Mouse (Mus musculus): ENCODE measurements around the gene Ifnab.
A peak's percentile ranks its signal among the peaks of the same experiment; 100 is the strongest.

Gene Ifnab

GRCm38 (mm10) chr4:88691259-88691658 lies at the start of gene Ifnab:
Gene Ifnab (minus strand): TSS chr4:88691359.
- DNase-seq (ENCODE audit: extremely low read depth, low read depth, low spot score) = no peak

- no peak for DNase-seq (ENCODE audit: extremely low read depth, low read depth, low spot score)
These were observed 47.9 kb upstream of the Ifnab start for GRCm38 (mm10) chr4:88739036-88739435.

DNA sequence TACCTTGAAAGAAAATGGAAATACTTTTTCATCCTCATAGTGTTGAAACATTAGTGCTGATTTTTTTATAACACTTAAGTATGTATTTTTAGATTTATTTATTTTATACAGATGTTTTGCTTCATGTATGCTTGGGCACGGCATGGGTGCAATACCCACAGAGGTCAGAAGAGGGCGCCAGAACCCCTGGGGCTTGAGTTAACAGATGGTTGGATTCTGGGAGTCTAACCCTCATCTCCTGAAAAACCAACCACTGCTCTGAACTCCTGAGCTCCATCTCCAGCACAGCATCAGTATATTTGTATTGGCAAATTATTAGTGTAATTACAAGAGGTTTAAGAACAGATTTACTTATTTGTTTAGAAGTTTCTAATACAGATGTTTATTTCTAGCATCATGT lies 47.3 kb upstream of the Ifnab start:
- no peak for DNase-seq (ENCODE audit: extremely low read depth, low read depth, low spot score)

DNA sequence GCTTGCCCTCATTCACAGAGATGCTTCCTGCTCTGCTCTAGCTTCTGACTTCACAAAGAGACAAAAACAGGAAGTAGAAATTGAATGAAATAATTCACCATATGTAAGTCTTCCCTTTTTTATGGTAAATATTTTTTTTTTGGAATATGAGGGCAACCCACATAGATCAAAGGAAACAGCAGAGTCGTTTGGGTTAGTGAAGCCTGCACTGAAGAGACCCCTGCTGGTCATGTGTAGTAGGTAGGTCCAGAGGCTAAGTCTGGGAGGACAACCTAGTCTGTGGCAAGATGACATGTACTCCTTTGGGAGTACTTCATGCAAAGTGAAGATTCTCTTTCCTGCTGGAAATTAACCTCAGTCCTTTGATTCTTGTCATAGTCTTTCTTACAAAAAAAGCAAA lies 36.2 kb upstream of the Ifnab start:
- no peak for DNase-seq (ENCODE audit: extremely low read depth, low read depth, low spot score)

- DNase-seq (ENCODE audit: extremely low read depth, low read depth, low spot score) = no peak
These were observed 35.6 kb upstream of the Ifnab start for GRCm38 (mm10) chr4:88726727-88727126.

GRCm38 (mm10) chr4:88723497-88724090 lies 32.4 kb upstream of the Ifnab start:
- DNase-seq (ENCODE audit: extremely low read depth, low read depth, low spot score) = no peak

DNA sequence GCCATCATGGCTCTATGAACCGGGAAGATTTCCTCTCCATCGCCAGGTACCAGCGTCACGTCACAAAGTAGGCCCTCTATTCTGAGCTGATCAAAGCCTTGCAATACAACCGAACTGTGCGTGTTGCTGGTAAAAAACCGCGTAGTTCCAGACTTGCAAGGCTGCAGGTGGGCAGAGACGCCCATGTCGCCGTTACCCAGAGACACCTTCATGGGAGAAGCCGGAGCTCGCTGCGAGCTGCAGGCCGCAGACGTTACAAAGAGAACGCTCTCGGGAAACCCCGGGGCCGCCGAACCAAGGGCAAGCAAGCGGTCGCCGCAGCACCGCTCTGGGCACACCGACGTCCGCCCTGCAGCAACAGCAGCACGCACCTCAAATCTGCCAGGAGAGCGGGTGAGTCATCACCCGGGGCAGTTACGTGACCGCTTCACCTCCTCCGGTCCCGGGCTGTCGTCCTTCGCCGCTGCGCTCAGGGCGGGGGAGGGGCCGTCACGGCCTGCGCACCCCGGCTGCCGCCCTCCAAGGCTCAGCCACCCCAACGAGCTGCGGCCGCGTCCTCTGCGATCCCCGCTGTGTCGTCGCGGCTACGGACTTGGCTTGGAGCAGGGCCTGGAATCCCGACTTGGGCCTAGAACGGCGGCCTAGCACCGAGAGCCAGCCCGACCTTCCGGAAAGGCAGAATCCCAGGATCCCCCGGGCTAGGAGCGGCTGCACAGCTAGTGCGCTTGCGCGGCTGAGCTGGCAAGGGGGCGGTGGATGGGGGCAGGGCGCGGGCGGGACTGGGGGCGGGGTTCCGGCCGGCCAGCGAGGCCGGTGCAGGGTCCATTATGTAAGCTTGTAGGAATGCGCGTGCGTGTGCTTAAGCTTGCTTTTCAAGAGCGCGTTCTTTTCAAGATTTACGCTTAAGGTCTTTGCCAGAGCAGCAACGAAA lies 30.9 kb upstream of the Ifnab start, which contains the start of the genes Gm26566 and Klhl9:
Gene Gm26566, plus strand, starts transcription at position 15 of the 931 bp plus-strand sequence.
Gene Klhl9, minus strand, starts transcription at position 675 of the 931 bp plus-strand sequence.
- peak; percentile 43 for DNase-seq (ENCODE audit: extremely low read depth, low read depth, low spot score)

- no peak for DNase-seq (ENCODE audit: extremely low read depth, low read depth, low spot score)
These were observed 27.6 kb upstream of the Ifnab start for GRCm38 (mm10) chr4:88718715-88719114.

GRCm38 (mm10) chr4:88715059-88715458 lies 23.9 kb upstream of the Ifnab start:
- DNase-seq (ENCODE audit: extremely low read depth, low read depth, low spot score) = peak; percentile 55

DNA sequence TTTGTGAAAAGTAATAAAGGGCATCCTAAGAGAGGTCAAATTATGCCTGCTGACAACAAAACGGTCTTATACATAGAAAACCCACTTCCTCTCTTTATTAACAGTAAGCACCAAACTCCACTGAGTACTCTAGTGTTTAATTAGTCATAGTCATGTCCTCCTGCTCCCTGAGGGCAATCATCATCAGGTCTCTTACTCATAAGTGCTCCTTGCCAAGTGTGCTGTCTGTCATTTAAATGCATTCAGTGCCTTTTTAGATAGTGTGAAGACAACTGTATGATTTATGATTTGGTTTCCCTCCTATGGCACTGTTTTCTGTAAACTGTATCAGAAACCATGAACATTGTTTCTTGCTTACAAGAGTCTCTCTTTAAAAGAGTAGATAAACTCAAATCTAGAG lies 23.1 kb upstream of the Ifnab start:
- DNase-seq (ENCODE audit: extremely low read depth, low read depth, low spot score) = no peak

DNA sequence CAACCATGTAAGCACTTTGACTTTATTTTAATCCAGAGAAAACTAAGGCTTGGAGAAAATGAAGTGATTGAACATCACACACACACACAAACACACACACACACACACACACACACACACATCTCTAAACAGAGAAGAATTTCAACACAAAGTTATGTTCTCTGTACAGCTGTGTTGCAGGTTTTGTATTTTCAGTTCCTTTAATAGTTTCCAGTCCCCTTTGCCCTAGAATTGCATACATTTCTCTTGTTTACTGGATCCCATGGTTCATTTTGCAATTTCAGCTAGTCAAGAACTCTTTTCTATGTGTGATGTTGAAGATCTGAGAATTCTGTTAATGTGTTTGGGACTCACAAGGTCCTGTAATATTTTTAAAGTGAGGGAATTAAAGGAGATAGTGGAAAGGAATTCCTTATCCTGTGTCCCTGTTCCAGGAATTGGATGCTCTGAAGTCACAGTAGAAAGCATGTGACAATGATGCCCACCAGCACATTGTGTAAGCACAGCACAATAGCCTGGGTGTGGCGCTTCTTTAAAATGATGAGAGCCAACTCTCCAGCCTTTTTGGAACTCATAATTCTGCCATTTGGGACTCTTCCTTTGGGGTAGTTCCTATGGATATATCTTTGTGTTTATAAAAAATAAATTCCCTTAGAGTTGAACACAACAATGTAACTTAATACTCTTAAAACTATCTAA lies 16.1 kb upstream of the Ifnab start:
- no peak for DNase-seq (ENCODE audit: extremely low read depth, low read depth, low spot score)

DNA sequence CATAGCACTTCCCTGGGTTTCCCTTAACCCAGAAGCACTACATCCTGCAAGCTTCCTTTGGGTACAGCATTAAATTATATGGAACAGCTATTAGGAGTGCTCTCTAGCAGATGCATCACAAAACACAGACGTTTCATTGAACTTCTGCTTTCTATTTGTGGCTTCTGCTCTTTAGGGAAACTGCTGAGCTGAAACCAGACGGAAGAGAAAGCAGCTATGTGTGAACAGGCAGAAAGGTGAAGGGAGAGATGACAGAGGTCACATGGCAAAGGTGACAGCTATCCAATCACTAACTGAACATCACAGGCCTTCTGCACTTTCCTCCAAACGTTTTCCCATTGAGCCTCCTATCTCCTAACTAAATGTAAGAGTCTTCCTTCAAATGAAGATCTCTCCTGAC lies 14.8 kb upstream of the Ifnab start:
- no peak for DNase-seq (ENCODE audit: extremely low read depth, low read depth, low spot score)

DNA sequence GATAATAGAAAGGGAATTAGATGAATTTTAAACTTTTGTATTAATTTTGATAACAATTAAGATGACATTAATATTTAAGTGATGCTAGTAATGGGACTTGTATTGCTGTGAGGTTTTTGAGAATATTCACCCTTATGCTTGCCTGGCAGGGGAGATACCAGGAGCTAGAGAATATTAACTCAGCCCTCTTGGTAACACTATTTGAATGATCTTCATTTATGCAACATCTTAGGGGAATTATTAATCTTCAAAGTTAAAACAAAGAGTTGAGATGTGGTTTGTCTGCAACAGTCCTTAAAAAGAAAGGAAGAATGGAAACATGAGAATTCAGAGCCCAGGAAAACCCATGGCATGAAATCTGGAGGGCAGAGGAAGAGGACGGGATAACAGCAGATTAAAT lies 8.1 kb upstream of the Ifnab start:
- DNase-seq (ENCODE audit: extremely low read depth, low read depth, low spot score) = no peak

GRCm38 (mm10) chr4:88698781-88699180 lies 7.6 kb upstream of the Ifnab start:
- no peak for DNase-seq (ENCODE audit: extremely low read depth, low read depth, low spot score)

- no peak for DNase-seq (ENCODE audit: extremely low read depth, low read depth, low spot score)
These were observed 6.6 kb upstream of the Ifnab start for GRCm38 (mm10) chr4:88697753-88698152.

- DNase-seq (ENCODE audit: extremely low read depth, low read depth, low spot score) = no peak
These were observed 5.9 kb upstream of the Ifnab start for GRCm38 (mm10) chr4:88697108-88697507.

- DNase-seq (ENCODE audit: extremely low read depth, low read depth, low spot score) = no peak
These were observed 5.2 kb upstream of the Ifnab start for GRCm38 (mm10) chr4:88696237-88696884.

DNA sequence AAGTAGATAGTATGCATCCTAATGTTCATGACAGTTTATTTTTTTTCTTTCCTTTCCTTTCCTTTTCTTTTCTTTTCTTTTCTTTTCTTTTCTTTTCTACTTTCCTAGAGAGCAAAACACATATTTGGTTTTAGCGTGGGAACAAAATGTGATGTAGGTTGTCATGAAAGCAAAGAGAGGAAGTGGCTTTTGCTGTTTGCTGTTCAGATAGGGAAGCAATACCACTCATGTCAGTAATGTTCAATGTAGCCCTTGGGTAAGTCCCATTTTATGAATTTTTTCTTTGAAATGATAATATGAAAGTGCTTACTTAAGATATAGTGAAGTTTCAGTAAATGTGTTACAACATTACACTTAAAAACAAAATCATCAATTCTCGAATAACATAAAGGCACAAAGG lies 2.2 kb upstream of the Ifnab start:
- no peak for DNase-seq (ENCODE audit: extremely low read depth, low read depth, low spot score)

- no peak for DNase-seq (ENCODE audit: extremely low read depth, low read depth, low spot score)
These were observed 1.4 kb upstream of the Ifnab start for GRCm38 (mm10) chr4:88692537-88692936.

GRCm38 (mm10) chr4:88683812-88684211 lies 7.3 kb downstream of the Ifnab start, which contains the start of gene Ifna2:
Gene Ifna2 (minus strand): TSS chr4:88683912.
- DNase-seq (ENCODE audit: extremely low read depth, low read depth, low spot score) = no peak

DNA sequence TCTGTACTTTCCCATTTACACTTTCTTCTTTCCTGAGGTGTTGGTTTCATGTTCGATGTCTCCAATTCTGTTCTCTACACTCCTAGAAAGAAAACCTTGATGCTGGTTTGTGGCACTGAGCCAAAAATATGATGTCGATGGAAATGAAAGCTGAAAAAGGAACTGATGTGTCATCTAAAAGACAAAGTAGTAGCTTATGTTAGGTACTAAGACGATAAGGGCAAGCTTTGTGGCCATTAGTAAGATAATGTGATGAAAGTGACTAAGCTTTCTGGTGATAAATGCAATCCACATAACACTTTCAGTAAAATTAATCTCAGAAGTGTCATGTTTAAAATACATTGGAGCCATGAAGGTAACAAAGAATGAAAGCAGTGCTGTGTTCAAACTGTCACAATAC lies 9.8 kb downstream of the Ifnab start:
- no peak for DNase-seq (ENCODE audit: extremely low read depth, low read depth, low spot score)
